Mouse (Mus musculus) urinary bladder, postnatal 14 days (tissue): ENCODE results near the gene Il10.

Experiments
- DNase-seq: peaks from one replicate; pipeline ENCODE4 v3.0.0; 2021; ENCODE audit warnings: low spot score

Gene Il10

DNA sequence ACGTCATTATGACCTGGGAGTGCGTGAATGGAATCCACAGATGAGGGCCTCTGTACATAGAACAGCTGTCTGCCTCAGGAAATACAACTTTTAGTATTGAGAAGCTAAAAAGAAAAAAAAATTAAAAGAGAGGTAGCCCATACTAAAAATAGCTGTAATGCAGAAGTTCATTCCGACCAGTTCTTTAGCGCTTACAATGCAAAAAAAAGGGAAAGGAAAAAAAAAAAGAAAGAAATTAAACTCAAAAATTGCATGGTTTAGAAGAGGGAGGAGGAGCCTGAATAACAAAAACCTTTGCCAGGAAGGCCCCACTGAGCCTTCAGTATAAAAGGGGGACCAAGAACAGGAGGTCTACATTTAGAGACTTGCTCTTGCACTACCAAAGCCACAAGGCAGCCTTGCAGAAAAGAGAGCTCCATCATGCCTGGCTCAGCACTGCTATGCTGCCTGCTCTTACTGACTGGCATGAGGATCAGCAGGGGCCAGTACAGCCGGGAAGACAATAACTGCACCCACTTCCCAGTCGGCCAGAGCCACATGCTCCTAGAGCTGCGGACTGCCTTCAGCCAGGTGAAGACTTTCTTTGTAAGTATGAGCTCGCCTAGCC lies at the start of gene Il10:
TSS of gene Il10 (plus strand) at position 354 of the 607 bp plus-strand sequence.
- DNase-seq = no peak

DNA sequence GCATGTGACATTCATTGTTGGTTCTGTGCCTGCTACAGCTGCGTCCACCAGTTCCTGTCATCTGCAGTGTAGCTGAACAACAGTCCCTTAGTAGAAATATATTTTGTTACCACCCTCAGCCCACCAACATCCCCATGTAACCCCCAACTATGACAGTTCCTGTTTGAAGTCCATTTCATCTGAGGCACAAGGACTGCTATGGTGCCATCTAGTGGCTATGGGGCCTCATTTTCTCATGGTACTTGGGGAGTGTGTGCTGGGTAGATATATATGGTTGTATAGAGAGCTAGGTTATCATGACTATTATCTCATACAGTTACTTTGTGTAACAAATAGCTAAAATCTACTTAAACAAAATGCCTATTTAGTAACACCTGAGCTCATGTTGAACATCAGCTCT lies 40.2 kb upstream of the Il10 start:
- DNase-seq = peak; percentile 39

DNA sequence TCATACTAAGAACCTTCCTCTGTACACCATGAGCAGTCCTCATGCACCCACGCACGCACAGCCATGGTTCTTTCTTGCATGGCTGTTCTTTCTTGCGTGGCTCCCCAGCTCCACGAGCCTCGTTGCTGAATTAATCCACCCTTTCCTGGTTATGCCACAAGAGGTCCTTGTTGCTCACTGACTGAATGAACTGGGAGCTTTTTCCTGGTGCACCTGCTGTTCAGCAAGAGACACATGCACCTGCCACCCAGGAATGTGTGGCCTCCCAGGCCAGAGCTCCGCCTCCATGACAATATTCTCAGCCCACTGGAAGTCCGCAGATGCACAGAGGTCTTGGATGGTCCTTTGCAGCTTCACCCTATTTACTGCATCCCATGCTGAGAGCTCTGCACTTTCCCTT lies 35.2 kb upstream of the Il10 start:
- DNase-seq = no peak

DNA sequence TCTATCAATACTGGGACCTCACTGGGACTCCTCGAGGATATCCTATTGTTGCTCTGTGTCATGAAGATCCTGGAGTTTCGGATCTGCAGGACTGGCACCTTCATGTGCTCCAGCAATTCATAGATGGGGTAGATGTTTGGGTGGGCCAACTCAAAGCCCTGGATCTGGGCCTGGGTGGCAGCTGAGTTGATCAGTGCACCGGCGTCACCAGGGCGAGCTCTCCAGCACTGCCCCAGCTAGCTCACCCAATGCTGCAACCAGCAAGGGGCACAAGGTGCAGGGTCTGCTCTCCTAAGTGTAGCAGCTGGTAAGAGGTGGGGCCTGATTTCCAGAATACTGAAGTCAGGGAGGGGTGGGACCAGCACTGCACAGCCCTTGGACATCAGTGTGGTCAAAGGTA lies 32.6 kb upstream of the Il10 start:
- DNase-seq = no peak

DNA sequence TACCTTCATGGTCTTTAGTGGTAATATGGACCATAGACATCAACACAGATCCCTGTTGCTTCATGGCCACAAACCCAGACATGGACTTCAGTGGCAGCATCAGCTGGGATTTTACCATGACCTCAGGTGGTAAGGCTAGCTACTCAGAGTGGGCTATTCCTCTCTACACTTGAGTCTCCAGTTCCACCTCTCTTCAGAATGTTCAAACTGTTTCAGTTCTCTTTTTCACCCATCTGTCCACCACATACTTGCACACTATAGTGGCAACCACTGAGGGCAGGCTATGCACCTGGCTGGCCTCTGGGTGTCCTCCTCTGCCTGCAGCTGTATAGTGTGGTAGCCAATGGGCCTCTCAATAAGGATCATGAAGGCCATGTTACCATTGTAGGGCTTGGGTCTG lies 32.2 kb upstream of the Il10 start:
- DNase-seq = no peak

DNA sequence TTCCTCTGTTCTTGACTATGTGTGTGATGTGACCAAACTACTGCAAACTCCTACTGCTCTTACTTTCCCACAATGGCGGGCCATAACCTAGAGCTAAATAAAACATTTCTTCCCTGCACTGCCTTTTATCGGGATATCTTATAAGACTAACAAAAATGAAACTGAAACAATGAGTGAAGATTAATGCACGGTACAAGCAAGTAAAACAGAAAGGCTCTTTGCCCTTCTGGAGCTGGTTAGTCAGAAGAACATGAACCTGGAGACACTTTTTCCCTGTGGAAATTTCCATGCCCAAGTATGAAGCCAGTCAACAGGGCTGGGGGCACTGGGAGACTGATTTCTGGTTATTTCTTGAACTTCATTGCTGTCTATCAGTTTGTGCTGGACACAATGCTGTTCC lies 30.3 kb upstream of the Il10 start:
- no peak for DNase-seq

DNA sequence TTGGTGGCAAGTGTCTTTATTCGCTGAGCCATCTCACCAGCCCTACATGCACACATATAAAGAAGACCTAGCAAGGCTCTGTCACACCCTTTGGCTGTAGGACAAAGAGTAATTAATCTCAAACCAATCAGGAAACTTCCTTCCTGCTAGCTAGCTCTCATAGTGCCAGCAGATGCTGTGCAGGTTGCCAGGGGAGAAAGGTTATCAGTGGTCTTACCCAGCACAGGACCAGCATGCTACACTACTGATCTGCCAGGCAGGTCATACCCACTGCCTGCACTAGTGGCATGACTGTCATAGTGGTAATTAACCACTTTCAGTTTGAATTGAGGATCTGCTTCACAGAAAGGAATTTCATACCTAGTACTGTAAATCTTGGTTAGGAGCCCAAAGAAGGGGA lies 29.2 kb upstream of the Il10 start:
- no peak for DNase-seq

DNA sequence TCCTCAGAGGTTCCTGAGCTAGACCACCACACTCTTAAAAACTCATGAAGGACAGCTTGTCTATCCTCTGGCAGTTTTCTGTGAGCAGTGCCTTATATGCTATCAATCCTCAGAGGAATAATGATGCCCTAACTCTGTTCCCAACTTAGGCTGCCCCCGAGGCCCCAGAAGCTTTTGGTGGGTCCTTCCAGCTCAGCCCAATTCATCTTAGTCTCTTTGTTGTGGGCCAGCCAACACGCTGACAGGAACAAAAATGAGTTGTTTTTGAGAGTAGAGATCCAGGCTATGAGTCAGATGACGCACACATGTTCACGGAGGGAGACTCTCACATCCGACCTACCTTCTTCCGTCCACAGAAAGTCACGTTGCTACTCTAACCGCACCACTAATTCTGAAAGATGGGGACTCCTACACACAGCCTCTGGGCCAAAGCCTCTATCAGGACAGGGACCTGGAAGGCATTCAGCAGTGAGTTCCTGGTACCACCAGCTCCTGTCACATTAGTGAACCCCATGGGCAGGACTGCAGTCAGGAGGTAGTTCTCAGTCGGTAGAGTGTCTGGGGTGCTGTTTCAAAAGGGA lies 26.0 kb upstream of the Il10 start:
- DNase-seq = no peak

DNA sequence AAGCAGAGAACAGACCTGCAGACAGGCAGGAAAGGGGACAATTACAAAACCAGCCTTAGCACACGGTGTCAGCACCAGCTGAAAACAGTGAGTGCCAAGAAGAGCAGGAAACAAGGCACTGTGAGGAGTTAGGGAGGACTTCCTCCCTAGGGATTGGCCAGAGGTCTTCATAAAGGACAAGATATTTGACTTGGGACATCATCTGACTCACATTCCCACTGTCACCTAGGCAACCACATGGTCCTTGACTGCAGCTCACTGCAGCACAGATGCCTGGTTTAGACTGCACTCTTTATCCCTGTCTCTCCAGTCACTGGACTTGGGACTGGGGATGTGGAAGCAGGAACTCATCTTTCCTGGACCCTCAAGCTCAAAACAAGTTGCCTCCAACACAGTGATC lies 24.1 kb upstream of the Il10 start:
- DNase-seq = no peak

DNA sequence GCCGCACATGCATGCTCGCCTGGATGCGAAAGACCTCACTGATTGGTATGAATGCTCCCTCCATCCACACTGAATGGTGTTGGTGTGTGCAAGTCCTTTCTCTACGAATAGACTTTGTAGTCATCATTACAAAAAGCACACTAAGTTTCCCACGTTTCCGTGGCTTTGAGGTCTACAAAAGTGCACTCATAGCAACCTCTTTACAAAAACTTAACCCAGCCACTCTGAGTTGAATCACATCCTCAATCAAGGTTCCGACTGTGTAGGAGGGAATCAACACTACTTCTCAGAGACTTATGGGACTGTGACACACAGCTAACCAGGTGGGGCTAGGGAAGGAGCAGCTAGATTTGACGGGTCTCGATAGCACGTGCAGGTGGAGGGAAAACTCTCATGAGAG lies 23.3 kb upstream of the Il10 start:
- DNase-seq = no peak

DNA sequence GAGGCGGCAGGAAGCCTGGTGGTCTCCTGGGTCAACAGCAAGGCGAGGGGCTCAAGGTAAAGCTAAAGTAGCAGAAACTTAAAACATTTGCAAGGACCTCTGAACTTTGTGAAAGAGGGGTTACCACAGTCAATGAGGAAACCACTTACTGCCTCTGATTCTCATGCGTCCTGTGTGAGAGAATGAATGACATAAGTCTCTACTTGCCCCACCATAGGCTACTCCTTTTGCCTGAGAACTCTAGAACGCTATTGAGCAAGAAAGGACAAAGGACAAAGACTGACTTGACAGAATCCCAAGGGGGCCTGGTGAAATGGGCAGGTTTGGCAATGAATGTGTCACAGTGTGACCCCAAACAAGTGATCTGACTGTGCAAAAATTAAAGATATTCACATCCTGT lies 22.2 kb upstream of the Il10 start:
- no peak for DNase-seq

DNA sequence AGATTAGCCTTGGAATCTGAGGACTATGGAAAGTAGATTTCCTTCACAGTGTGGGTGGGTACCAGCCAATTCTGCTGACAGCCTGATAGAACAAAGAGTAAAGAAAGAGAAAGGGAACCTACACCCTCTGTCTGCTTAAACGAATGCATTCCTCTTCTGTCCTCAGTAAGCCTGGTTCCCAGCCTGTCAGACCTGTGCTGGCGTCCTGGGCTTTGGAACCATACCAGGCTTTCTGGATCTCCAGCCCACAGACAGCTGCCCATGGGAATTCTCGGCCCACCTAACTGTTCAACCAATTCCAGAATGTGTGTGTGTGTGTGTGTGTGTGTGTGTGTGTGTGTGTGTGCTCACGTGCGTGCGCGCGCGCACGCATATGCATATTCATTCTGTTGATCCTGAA lies 21.3 kb upstream of the Il10 start:
- DNase-seq = no peak

DNA sequence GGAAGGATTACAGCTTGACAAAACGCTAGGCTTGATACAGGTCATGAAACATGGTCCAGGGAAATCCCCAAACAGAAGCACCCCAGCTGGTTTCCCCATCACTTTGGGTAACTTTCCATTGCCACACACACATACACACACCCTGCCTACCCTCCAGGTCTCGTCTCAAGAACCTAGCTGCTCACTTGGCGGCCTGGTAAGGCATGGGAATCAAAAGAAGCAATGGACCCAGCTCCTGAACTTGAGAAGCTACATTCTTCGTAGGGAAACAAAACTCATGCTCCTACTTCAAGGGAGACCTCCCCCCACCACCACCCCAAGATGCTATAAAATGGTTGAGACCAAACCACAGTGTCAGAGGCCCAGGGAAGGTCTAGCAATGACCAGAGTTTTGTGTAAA lies 19.9 kb upstream of the Il10 start:
- no peak for DNase-seq

DNA sequence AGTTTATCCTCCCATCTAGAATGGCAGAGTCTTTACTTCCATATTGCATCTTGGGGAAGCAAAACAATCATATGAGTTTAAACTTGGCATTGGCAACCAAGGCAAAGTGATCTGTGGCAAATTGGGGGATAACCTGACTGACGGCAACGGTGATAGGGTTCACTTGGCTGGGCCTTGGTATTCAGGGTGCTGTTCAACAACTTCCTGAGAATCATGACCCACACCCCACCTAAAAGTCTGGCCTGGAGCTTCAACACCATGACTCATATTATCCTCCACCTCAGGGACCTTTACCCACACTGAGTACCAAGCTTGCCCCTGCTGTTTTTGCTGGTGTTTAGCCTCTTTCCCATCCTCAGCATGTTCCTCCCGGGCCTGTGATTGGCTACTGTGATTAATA lies 19.3 kb upstream of the Il10 start:
- no peak for DNase-seq

DNA sequence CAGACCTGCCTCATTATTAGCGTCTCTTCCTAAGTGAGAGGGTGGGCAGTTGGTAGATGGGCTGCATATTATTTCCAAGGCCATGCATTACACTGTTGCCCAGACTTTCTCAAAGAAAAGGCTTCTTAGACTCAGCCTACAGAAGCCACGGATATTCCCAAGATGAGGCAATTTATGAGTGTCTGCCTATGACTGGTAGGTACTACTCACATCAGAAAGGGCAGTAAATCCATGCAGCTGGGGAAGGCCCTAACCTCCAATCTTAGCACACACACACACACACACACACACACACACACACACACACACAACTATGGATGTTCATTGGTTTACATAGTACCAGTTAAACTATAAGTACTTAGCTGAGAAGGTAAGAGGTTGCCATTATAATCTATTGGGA lies 17.1 kb upstream of the Il10 start:
- DNase-seq = no peak

DNA sequence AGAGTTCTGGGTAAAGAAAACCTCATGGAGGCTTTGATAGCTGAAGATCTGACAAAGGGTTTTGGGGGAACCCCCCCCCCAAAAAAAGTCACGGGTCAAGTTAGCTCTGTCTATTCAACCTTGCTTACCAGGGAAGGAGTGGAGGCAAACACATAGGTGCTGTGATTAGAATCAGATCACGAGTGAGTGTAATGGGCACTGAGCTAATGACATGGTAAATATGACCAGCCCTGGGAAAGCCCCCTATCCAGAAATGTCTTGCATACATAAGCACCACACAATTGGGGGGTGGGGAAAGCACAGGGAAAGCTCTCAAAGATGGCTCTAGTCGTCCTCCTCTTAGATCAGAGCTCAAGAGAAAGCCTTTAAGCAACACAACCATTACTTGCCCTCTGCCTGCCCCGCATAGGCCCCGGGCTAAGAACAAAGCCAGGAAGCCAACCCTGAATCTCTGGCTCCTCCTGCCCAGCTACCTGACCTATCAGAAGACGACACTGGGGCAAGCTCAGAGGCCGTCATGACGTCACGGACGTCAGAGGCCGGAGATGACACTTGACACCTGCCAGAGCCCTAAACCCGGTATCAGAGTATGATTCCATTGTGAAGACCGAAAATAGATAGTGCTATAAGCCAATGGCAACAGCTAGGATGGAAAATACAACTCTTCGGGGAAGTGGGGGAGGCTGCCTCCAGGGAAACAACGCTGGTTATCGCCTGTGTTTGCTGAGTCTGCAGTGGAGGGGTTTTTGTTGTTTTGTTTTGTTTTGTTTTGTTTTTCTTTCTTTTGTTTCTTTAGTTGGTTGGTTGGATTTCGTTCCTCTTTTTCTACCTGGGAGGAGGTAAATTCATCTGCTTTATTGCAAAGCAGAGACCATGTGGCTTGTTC lies 16.4 kb upstream of the Il10 start:
- DNase-seq = no peak

DNA sequence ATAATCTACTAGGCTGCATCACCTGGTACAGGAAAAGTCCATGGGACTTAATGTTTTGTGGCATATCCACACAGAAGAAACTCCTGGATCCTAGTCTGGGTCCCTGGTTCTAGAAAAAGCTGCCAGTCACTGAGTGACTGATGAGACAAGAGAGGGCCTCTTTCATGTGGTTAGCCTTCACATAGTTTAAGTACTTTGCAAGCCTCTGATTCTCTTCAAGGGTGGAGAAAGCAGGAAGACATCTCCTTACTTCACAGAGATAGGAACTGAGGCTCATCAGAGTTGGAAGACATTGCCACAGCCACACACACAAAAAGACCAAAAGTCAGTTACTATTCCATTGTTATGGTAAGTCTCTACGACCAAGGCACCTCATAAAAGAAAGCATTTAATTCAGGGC lies 13.6 kb upstream of the Il10 start:
- no peak for DNase-seq

DNA sequence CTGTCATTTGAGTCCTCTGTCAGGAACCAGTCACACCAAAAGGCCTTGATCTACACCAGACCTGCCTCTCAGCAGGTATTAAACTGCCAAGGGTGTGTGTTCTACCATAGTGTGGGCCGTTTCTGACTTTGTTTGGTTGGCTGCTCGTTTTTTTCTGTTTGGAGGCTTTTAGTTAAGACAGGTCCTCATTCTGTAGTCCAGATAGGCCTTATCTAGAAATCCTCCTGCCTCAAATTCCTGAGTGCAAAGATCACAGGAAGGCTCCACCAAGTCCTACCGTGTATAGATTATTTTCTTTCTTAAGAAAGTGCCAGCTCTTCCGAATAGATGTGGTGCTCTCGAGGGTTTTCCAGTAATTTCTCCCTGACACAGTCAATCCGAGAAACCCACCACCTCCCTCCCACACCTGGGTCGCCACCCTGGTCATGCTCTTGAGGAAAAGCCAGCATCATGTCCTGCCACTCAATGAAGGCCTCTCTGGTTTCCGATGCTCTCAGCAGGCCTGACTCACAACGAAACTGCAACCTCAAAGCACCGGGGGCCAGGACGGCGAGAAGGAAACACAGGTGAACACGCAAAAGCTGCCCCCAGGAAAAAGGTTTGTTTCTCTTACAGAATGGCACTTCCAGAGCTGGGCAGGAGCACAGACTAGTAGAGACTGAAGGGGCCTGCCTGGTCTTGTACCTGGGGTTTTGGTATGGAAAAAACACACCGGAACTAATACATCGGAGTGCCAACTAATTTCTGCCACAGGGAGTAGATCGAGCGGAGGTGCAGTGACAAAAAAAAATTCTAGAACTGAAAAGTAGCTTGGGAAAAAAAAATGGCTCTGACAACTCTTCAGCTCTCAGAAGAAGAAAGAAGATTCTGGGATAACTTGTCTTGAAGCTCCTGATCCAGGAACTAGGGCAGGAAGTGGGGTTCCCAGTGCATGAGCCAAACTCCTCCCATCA lies 9.2 kb upstream of the Il10 start:
- DNase-seq = no peak

DNA sequence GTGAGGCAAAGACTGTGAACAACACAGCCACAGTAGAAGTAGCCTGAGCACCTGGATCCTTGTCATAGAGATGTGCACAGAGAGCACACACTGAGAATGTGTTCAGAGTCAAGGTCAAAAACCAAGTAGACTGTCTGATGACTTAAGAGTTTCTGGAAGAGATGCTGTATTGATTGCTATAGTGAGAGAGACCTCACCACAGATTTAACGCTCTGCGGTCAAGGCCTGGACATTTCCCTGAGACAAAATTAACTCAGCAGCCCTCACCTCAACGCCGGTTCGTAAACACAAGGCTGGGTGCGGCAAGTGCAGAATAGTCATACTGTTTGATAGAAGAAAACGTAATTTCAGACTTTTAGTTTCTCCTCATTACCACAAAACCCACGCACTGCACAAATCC lies 7.2 kb upstream of the Il10 start:
- no peak for DNase-seq

DNA sequence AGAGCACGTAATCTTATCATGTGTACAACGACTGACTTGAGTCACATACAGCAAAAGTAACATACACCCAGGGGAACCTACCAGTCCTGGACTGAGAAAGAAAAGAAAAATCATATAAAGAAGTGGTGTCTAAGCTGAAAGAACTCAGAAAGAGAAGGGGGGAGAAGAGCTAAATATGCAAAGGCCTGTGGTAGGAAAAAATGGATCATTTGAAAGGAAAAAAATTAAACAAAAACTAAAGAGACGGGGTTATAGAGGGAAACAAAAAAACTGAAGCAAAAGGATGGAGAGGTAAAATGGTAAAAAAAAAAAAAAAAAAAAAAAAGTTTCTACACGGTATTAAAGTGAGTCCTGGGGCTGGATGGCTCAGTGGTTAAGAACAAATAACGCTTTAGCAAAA lies 5.7 kb upstream of the Il10 start:
- no peak for DNase-seq

DNA sequence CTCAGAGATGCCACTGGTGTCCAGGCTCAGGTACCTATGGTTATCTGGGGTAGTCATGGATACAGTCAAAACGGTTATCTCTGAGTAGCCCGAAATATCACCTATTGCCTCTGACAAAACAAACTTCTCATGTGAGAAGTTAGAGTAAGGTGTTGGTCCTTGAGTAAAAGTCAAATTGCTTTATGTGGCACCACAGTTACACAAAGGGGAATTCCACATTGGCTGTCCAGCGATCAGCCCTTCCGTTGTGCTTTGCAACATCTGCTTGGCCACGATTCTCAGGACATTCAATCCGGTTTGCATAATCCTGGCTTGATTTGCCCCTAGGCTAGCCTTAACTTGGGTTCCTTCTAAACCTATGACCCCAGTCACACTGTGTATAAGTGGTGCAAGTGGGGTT lies 4.4 kb upstream of the Il10 start:
- DNase-seq = no peak

DNA sequence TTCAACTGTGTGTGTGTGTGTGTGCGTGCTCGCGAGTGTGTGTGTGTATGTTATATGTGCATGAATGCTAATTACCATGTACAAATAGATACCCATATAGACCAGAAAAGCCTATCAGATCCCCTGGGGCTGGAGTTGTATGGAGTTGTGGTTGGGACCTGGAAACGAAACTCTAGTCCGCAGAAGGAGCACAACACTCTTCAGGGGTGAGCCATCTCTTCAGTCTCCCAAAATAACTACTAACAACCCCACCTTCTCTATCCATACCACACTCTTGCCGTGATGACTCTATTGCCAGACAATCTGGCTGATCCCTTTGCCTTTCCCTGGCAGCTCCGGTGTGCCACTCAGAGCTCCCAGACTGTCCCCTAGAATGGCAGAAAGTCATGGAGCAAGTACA lies 3.8 kb upstream of the Il10 start:
- no peak for DNase-seq
